Mouse (Mus musculus): ENCODE data around the gene Traf3ip3. TPM values are rescaled to one million over a fixed set of nuclear protein-coding genes. Genes with fewer than 3 reads are reported as not detected.

Gene Traf3ip3
- polyA plus RNA-seq, 1 experiment from 2014 or later = 3.9 TPM

- peak overlapping the region; percentile 71 for H3K27ac ChIP-seq
- 60% methylated on average over 15 of the region's 15 CpGs for WGBS
Measured at GRCm38 (mm10) chr1:193156316-193157110, 45.0 kb downstream of the Traf3ip3 start.

GRCm38 (mm10) chr1:193153561-193153960 is 47.9 kb downstream of the Traf3ip3 start:
- Histone ChIP-seq H3K4me2 (replicated peaks) (peak overlapping the region; percentile 52), H3K9ac (peak overlapping the region; percentile 36; the same call in 1 of the 2 replicates), H3K27me3 (peaks cover 46% of the 10 kb centered on the region), H3K4me1 (peaks cover 30% of the 10 kb centered on the region), H3K9me3 (no peaks in the 10 kb centered on the region), H3K36me3 (no peaks in the 10 kb centered on the region), H3K27ac (no peak overlapping the region), H3K4me3 (peak overlapping the region; percentile 38)
- ATAC-seq (ENCODE audit: insufficient number of reproducible peaks, insufficient read depth, low FRiP score, low TSS enrichment) = no peak
- 21% methylated on average over 16 of the region's 16 CpGs for WGBS

More at GRCm38 (mm10) chr1:193156316-193157110, 45.0 kb downstream of the Traf3ip3 start:
- Histone ChIP-seq H3K4me1 (peaks cover 22% of the 10 kb centered on the region), H3K4me2 (replicated peaks) (peak overlapping the region; percentile 16; the same call in 1 of the 2 replicates), H3K9ac (no peak overlapping the region), H3K27me3 (peaks cover 40% of the 10 kb centered on the region), H3K9me3 (no peaks in the 10 kb centered on the region), H3K4me3 (no peak overlapping the region), H3K36me3 (no peaks in the 10 kb centered on the region)
- ATAC-seq (ENCODE audit: insufficient number of reproducible peaks, insufficient read depth, low FRiP score, low TSS enrichment) = no peak

- Histone ChIP-seq H3K4me1 (peaks cover 30% of the 10 kb centered on the region), H3K27ac (no peak within 1 kb of the TSS; the same call in 1 of the 2 replicates), H3K9me3 (no peaks in the 10 kb centered on the region), H3K4me2 (replicated peaks) (peak within 1 kb of the TSS; percentile 52), H3K27me3 (peaks cover 46% of the 10 kb centered on the region), H3K9ac (peak within 1 kb of the TSS; percentile 36; the same call in 1 of the 2 replicates), H3K36me3 (no peaks in the 10 kb centered on the region), H3K4me3 (peak within 1 kb of the TSS; percentile 38)
- under 1% methylated on average over 30 of the region's 30 CpGs for WGBS
- peak; percentile 92 for ATAC-seq (ENCODE audit: insufficient number of reproducible peaks, insufficient read depth, low FRiP score, low TSS enrichment)
Measured at GRCm38 (mm10) chr1:193152872-193153271, 48.6 kb downstream of the Traf3ip3 start, which contains the start of gene Irf6. Irf6 (plus strand) TSS chr1:193153111.

GRCm38 (mm10) chr1:193151134-193151533 is 50.4 kb downstream of the Traf3ip3 start:
- Histone ChIP-seq H3K9me3 (no peaks in the 10 kb centered on the region), H3K36me3 (no peaks in the 10 kb centered on the region), H3K27me3 (peaks cover 46% of the 10 kb centered on the region), H3K9ac (no peak overlapping the region), H3K27ac (no peak overlapping the region), H3K4me2 (replicated peaks) (no peak overlapping the region), H3K4me1 (peaks cover 15% of the 10 kb centered on the region), H3K4me3 (no peak overlapping the region)
- WGBS = 19% methylated on average over 7 of the region's 7 CpGs
- no peak for ATAC-seq (ENCODE audit: insufficient number of reproducible peaks, insufficient read depth, low FRiP score, low TSS enrichment)

- Histone ChIP-seq H3K9me3 (no peaks in the 10 kb centered on the region), H3K36me3 (no peaks in the 10 kb centered on the region), H3K4me3 (no peak overlapping the region), H3K4me1 (peaks cover 15% of the 10 kb centered on the region), H3K9ac (no peak overlapping the region), H3K27ac (no peak overlapping the region), H3K27me3 (peaks cover 30% of the 10 kb centered on the region), H3K4me2 (replicated peaks) (no peak overlapping the region)
- ATAC-seq (ENCODE audit: insufficient number of reproducible peaks, insufficient read depth, low FRiP score, low TSS enrichment) = no peak
- WGBS = 60% methylated on average over 3 of the region's 3 CpGs
Measured at GRCm38 (mm10) chr1:193149231-193149630, 52.3 kb downstream of the Traf3ip3 start.

GRCm38 (mm10) chr1:193146416-193146815 is 55.1 kb downstream of the Traf3ip3 start:
- Histone ChIP-seq H3K4me2 (replicated peaks) (no peak overlapping the region), H3K9ac (no peak overlapping the region), H3K4me3 (no peak overlapping the region), H3K9me3 (no peaks in the 10 kb centered on the region), H3K36me3 (no peaks in the 10 kb centered on the region), H3K4me1 (peaks cover 7% of the 10 kb centered on the region), H3K27me3 (peaks cover 6% of the 10 kb centered on the region; the same call in 1 of the 2 replicates), H3K27ac (no peak overlapping the region)
- ATAC-seq (ENCODE audit: insufficient number of reproducible peaks, insufficient read depth, low FRiP score, low TSS enrichment) = no peak
- 91% methylated on average over 1 of the region's 1 CpGs for WGBS

- no peak overlapping the region for H3K9ac ChIP-seq
- no peak overlapping the region for H3K27ac ChIP-seq
- H3K4me3 ChIP-seq = no peak overlapping the region
- H3K4me1 ChIP-seq = no peaks in the 10 kb centered on the region
- H3K9me3 ChIP-seq = no peaks in the 10 kb centered on the region
- H3K4me2 ChIP-seq (replicated peaks) = no peak overlapping the region
- WGBS = 77% methylated on average over 4 of the region's 4 CpGs
- no peak for ATAC-seq (ENCODE audit: insufficient number of reproducible peaks, insufficient read depth, low FRiP score, low TSS enrichment)
- no peaks in the 10 kb centered on the region for H3K27me3 ChIP-seq
- H3K36me3 ChIP-seq = no peaks in the 10 kb centered on the region
Measured at GRCm38 (mm10) chr1:193145101-193145500, 56.4 kb downstream of the Traf3ip3 start.

- ATAC-seq (ENCODE audit: insufficient number of reproducible peaks, insufficient read depth, low FRiP score, low TSS enrichment) = no peak
- Histone ChIP-seq H3K27ac (no peak overlapping the region), H3K4me3 (no peak overlapping the region), H3K4me1 (no peaks in the 10 kb centered on the region), H3K36me3 (no peaks in the 10 kb centered on the region), H3K9ac (no peak overlapping the region), H3K27me3 (no peaks in the 10 kb centered on the region), H3K9me3 (no peaks in the 10 kb centered on the region), H3K4me2 (replicated peaks) (no peak overlapping the region)
- WGBS = 82% methylated on average over 6 of the region's 6 CpGs
Measured at GRCm38 (mm10) chr1:193144516-193144915, 57.0 kb downstream of the Traf3ip3 start.

GRCm38 (mm10) chr1:193142517-193143062 is 58.9 kb downstream of the Traf3ip3 start:
- no peak overlapping the region for H3K27ac ChIP-seq

GRCm38 (mm10) chr1:193141118-193141517 is 60.4 kb downstream of the Traf3ip3 start:
- H3K4me3 ChIP-seq = no peak overlapping the region
- no peaks in the 10 kb centered on the region for H3K4me1 ChIP-seq
- H3K4me2 ChIP-seq (replicated peaks) = no peak overlapping the region
- H3K27ac ChIP-seq = peak overlapping the region; percentile 64
- no peak overlapping the region for H3K9ac ChIP-seq
- no peaks in the 10 kb centered on the region for H3K9me3 ChIP-seq
- ATAC-seq (ENCODE audit: insufficient number of reproducible peaks, insufficient read depth, low FRiP score, low TSS enrichment) = no peak
- 54% methylated on average over 7 of the region's 7 CpGs for WGBS
- no peaks in the 10 kb centered on the region for H3K27me3 ChIP-seq
- H3K36me3 ChIP-seq = no peaks in the 10 kb centered on the region

More at GRCm38 (mm10) chr1:193142517-193143062, 58.9 kb downstream of the Traf3ip3 start:
- ATAC-seq (ENCODE audit: insufficient number of reproducible peaks, insufficient read depth, low FRiP score, low TSS enrichment) = no peak
- Histone ChIP-seq H3K9ac (no peak overlapping the region), H3K4me2 (replicated peaks) (no peak overlapping the region), H3K27me3 (no peaks in the 10 kb centered on the region), H3K9me3 (no peaks in the 10 kb centered on the region), H3K4me3 (no peak overlapping the region), H3K36me3 (no peaks in the 10 kb centered on the region), H3K4me1 (no peaks in the 10 kb centered on the region)
- 73% methylated on average over 8 of the region's 8 CpGs for WGBS

- Histone ChIP-seq H3K27me3 (no peaks in the 10 kb centered on the region), H3K9ac (no peak overlapping the region), H3K4me2 (replicated peaks) (no peak overlapping the region), H3K27ac (no peak overlapping the region), H3K9me3 (no peaks in the 10 kb centered on the region), H3K4me1 (no peaks in the 10 kb centered on the region), H3K36me3 (no peaks in the 10 kb centered on the region), H3K4me3 (no peak overlapping the region)
- WGBS = 55% methylated on average over 3 of the region's 3 CpGs
- ATAC-seq (ENCODE audit: insufficient number of reproducible peaks, insufficient read depth, low FRiP score, low TSS enrichment) = no peak
Measured at GRCm38 (mm10) chr1:193138669-193139068, 62.8 kb downstream of the Traf3ip3 start.

GRCm38 (mm10) chr1:193138087-193138486 is 63.4 kb downstream of the Traf3ip3 start:
- Histone ChIP-seq H3K9me3 (no peaks in the 10 kb centered on the region), H3K36me3 (no peaks in the 10 kb centered on the region), H3K9ac (no peak overlapping the region), H3K4me3 (no peak overlapping the region), H3K4me2 (replicated peaks) (no peak overlapping the region), H3K4me1 (no peaks in the 10 kb centered on the region), H3K27ac (no peak overlapping the region), H3K27me3 (no peaks in the 10 kb centered on the region)
- 28% methylated on average over 7 of the region's 7 CpGs for WGBS
- ATAC-seq (ENCODE audit: insufficient number of reproducible peaks, insufficient read depth, low FRiP score, low TSS enrichment) = no peak
